Mouse (Mus musculus): Measurements from ENCODE around the gene Dnah2.

- no peak for TF ChIP-seq POLR2A (IDR thresholded peaks at IDR 0.05; ENCODE audit: insufficient read depth, low read length)
- no peak for TF ChIP-seq CTCF (IDR thresholded peaks at IDR 0.05; ENCODE audit: low read depth, low read length)
Measured at GRCm38 (mm10) chr11:69590622-69591021, 41.7 kb upstream of the Dnah2 start.

All from ES-Bruce4 (cell line).